8 mouse cellular contexts compared by ENCODE assay signal in the genomic region with DNA sequence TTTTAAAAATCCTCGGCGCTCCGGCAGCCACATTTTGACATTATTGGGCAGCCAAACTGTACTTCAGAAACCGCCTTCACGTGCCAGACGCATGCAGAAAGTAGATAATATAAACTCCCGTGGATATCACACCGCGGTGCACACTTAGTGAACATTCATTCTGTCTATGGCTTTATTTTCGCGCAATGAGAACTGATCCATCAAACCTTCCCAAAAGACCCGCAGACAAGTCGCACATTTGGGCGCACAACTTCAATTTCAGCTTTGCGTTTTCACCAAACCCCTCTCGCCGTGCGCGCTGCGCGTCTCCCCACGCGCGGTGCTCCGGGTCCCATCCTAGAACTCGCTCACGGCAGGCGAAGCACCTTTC. TPM values are rescaled to one million over a fixed set of nuclear protein-coding genes. Genes with fewer than 3 reads are reported as not detected.
DNase-seq lines count a peak whose midpoint lies in the region; ATAC-seq and TF ChIP-seq lines count a peak whose summit lies in the region.

No protein-coding gene starts in this region.

- intact Hi-C loops in gastrocnemius, adult 2 months (cut with DNase I) = loop anchor here (5.0 to 10.0 kb wide), 5 partner anchors 123 to 1418 kb away; no protein-coding TSS in a partner anchor

- no peaks in the 10 kb centered on the region for H3K9me3 ChIP-seq in limb, embryonic 13.5 days

- WGBS in limb, embryonic 13.5 days = 0% methylated on average over 28 of the region's 28 CpGs
- under 1% methylated on average over 28 of the region's 28 CpGs for WGBS in small intestine, adult 2 months

- peak; percentile 49 for DNase-seq in gastrocnemius, adult 2 months
- DNase-seq in gastrocnemius, postnatal 25 days = no peak
- peak; percentile 48 for DNase-seq in 416B (ENCODE audit: low read depth)
- DNase-seq in urinary bladder, postnatal 10 days (ENCODE audit: low spot score) = no peak

- peak overlapping the region; percentile 87 for H3K9ac ChIP-seq in limb, embryonic 13.5 days

- ATAC-seq in limb, embryonic 13.5 days (ENCODE audit: low FRiP score, low read depth) = no peak
- no peak for ATAC-seq in inflammation-experienced regulatory T-cells, adult 6 months

- no peaks in the 10 kb centered on the region for H3K27me3 ChIP-seq in limb, embryonic 13.5 days
- no peaks in the 10 kb centered on the region for H3K27me3 ChIP-seq in small intestine, adult 2 months (ENCODE audit: control insufficient read depth, insufficient read depth, low read length)

- H3K36me3 ChIP-seq in limb, embryonic 13.5 days = peaks cover 8% of the 10 kb centered on the region; the same call in 1 of the 2 replicates
- no peaks in the 10 kb centered on the region; the same call in 1 of the 2 replicates for H3K36me3 ChIP-seq in small intestine, adult 2 months (ENCODE audit: control insufficient read depth, insufficient read depth, low read length)

- TF ChIP-seq POLR2A in embryonic fibroblast, embryonic 13.5 days (IDR thresholded peaks at IDR 0.05; ENCODE audit: low read depth, low read length) = no peak
- no peak for TF ChIP-seq POLR2A in small intestine, adult 2 months (IDR thresholded peaks at IDR 0.05; ENCODE audit: low read depth, low read length)

- H3K4me1 ChIP-seq in embryonic fibroblast, embryonic 13.5 days (ENCODE audit: control insufficient read depth, insufficient read depth, low read length) = no peaks in the 10 kb centered on the region
- peaks cover 26% of the 10 kb centered on the region for H3K4me1 ChIP-seq in limb, embryonic 13.5 days
- peaks cover 22% of the 10 kb centered on the region for H3K4me1 ChIP-seq in small intestine, adult 2 months (ENCODE audit: control insufficient read depth, insufficient read depth, insufficient read length, low read length)

- peak overlapping the region; percentile 68 for H3K4me2 ChIP-seq in limb, embryonic 13.5 days (replicated peaks)

- peak overlapping the region; percentile 97 for H3K4me3 ChIP-seq in gastrocnemius, adult 2 months
- peak overlapping the region; percentile 87 for H3K4me3 ChIP-seq in embryonic fibroblast, embryonic 13.5 days (ENCODE audit: insufficient read depth, low read length)
- H3K4me3 ChIP-seq in limb, embryonic 13.5 days = peak overlapping the region; percentile 90
- peak overlapping the region; percentile 96 for H3K4me3 ChIP-seq in small intestine, adult 2 months (ENCODE audit: low read depth, low read length)

- TF ChIP-seq CTCF in gastrocnemius, adult 2 months (IDR thresholded peaks at IDR 0.05) = no peak
- TF ChIP-seq CTCF in embryonic fibroblast, embryonic 13.5 days (IDR thresholded peaks at IDR 0.05; ENCODE audit: borderline replicate concordance, insufficient read depth, low read length) = no peak
- no peak for TF ChIP-seq CTCF in small intestine, adult 2 months (IDR thresholded peaks at IDR 0.05; ENCODE audit: extremely low read depth, insufficient read length, insufficient replicate concordance, low read depth, low read length)

- peak overlapping the region; percentile 94 for H3K27ac ChIP-seq in gastrocnemius, adult 2 months
- peak overlapping the region; percentile 28 for H3K27ac ChIP-seq in embryonic fibroblast, embryonic 13.5 days (ENCODE audit: insufficient read depth, low read length)
- peak overlapping the region; percentile 90 for H3K27ac ChIP-seq in limb, embryonic 13.5 days
- H3K27ac ChIP-seq in small intestine, adult 2 months (ENCODE audit: insufficient read depth, low read depth, low read length) = peak overlapping the region; percentile 91

RNA-seq across cellular contexts. Expression of a gene that starts 0.9 kb away (rescaled TPM):
- 10 to 100 TPM; 53.6 to 66.5 TPM for total RNA-seq in gastrocnemius, adult 2 months (2021)
- 10 to 100 TPM; 46.8 to 54.2 TPM for total RNA-seq in gastrocnemius, postnatal 25 days (2021)
- 60.0 and 82.2 TPM in 2 replicates for polyA plus RNA-seq in embryonic fibroblast, embryonic 13.5 days (2011; ENCODE audit: insufficient read length, low read depth, missing spikeins)
- 24.0 and 28.0 TPM in 2 replicates for polyA plus RNA-seq in limb, embryonic 13.5 days (2015; fragmentation: Nextera tagmentation; extraction: Ambion mirVana)
- 11.5 and 15.8 TPM in 2 replicates for polyA plus RNA-seq in small intestine, adult 2 months (2012; rRNA removed)
- polyA plus RNA-seq in inflammation-experienced regulatory T-cells, adult 6 months (2017; shearing (Covaris generic)) = 10 to 100 TPM; 24.4 to 29.1 (median 27.5) TPM

Comparison
In these comparisons a context has a peak if more than half of its experiments do, and no peak if none do; other contexts are left out.
1. DNase-seq: peak in gastrocnemius, adult 2 months (single experiment) and 416B (single experiment); none in gastrocnemius, postnatal 25 days (single experiment) and urinary bladder, postnatal 10 days (single experiment).
2. H3K27ac ChIP-seq: peak in every context shown above with its lines; median percentile 94 in gastrocnemius, adult 2 months; 91 in small intestine, adult 2 months; 90 in limb, embryonic 13.5 days; 28 in embryonic fibroblast, embryonic 13.5 days.
3. Peak in every context shown above with its lines, with median percentiles within 50 percentile points of each other: H3K4me3 ChIP-seq.